Mouse (Mus musculus) retina, postnatal 1 day (tissue): ENCODE data around the gene Pgf.

Experiments
- DNase-seq: peaks from one replicate; pipeline ENCODE4 v3.0.0-alpha.2; 2012

Pgf gene

GRCm38 (mm10) chr12:85186361-85186760, 8.8 kb upstream of the Pgf start:
- no peak for DNase-seq

GRCm38 (mm10) chr12:85185810-85186209, 8.2 kb upstream of the Pgf start:
- no peak for DNase-seq

GRCm38 (mm10) chr12:85184118-85184517, 6.5 kb upstream of the Pgf start:
- DNase-seq = no peak

- peak; percentile 36 for DNase-seq
Observed at GRCm38 (mm10) chr12:85182898-85183297, 5.3 kb upstream of the Pgf start.

GRCm38 (mm10) chr12:85182345-85182643, 4.7 kb upstream of the Pgf start:
- peak; percentile 78 for DNase-seq

GRCm38 (mm10) chr12:85181475-85182344, 4.1 kb upstream of the Pgf start:
- peak; percentile 66 for DNase-seq

- DNase-seq = no peak
Observed at GRCm38 (mm10) chr12:85178294-85178693, 704 bp upstream of the Pgf start.

- peak; percentile 72 for DNase-seq
Observed at GRCm38 (mm10) chr12:85176846-85177523, 605 bp downstream of the Pgf start.

GRCm38 (mm10) chr12:85175926-85176845, 1.4 kb downstream of the Pgf start:
- peak; percentile 93 for DNase-seq

- DNase-seq = peak; percentile 35
Observed at GRCm38 (mm10) chr12:85175087-85175675, 2.4 kb downstream of the Pgf start.

- DNase-seq = no peak
Observed at GRCm38 (mm10) chr12:85174016-85174415, 3.6 kb downstream of the Pgf start.

- no peak for DNase-seq
Observed at GRCm38 (mm10) chr12:85170948-85171307, 6.7 kb downstream of the Pgf start.

- no peak for DNase-seq
Observed at GRCm38 (mm10) chr12:85170284-85170947, 7.2 kb downstream of the Pgf start.

- DNase-seq = no peak
Observed at GRCm38 (mm10) chr12:85169877-85170276, 7.7 kb downstream of the Pgf start.

- peak; percentile 85 for DNase-seq
Observed at GRCm38 (mm10) chr12:85169117-85169858, 8.3 kb downstream of the Pgf start.

- no peak for DNase-seq
Observed at GRCm38 (mm10) chr12:85166631-85167030, 11.0 kb downstream of the Pgf start.

- DNase-seq = no peak
Observed at GRCm38 (mm10) chr12:85164996-85165395, 12.6 kb downstream of the Pgf start.

GRCm38 (mm10) chr12:85159592-85159991, 18.0 kb downstream of the Pgf start:
- DNase-seq = no peak

GRCm38 (mm10) chr12:85158801-85159200, 18.8 kb downstream of the Pgf start:
- DNase-seq = no peak

GRCm38 (mm10) chr12:85157797-85158460, 19.7 kb downstream of the Pgf start:
- no peak for DNase-seq

GRCm38 (mm10) chr12:85156324-85156723, 21.3 kb downstream of the Pgf start:
- DNase-seq = no peak
